Mouse (Mus musculus) embryonic fibroblast, embryonic 13.5 days (primary cell): ENCODE data around the gene Ankib1.
"Not testable (repeated sequence)": the region's sequence is repeated elsewhere in the genome, so short reads cannot be mapped to it uniquely, and the experiment has no call there.

Experiments used
- CTCF ChIP-seq: IDR thresholded peaks from 2 replicates; pipeline ENCODE4 v1.5.1; 2011; ENCODE audit warnings: mild to moderate bottlenecking, control low read depth, low read length, moderate library complexity, borderline replicate concordance; ENCODE audit not compliant: insufficient read depth
- POLR2A ChIP-seq: IDR thresholded peaks from 2 replicates; pipeline ENCODE4 v1.6.1; 2011; ENCODE audit warnings: low read depth, mild to moderate bottlenecking, control low read depth, low read length, moderate library complexity

GRCm38 (mm10) chr5:3798656-3799055, 4.1 kb downstream of the Ankib1 start:
- not testable (repeated sequence) for TF ChIP-seq POLR2A, CTCF
